Mouse (Mus musculus) right cerebral cortex, postnatal 14 days (tissue): ENCODE measurements at regions not wholly inside any gene's neighbourhood (a gene's known extent, or its start where the extent isn't known, plus 50 kb on each side); places are given as distances from the start of the nearest gene placed in this dataset.

ENCODE experiments used
- DNase-seq: peaks from one replicate; pipeline ENCODE4 v3.0.0; 2022

DNA sequence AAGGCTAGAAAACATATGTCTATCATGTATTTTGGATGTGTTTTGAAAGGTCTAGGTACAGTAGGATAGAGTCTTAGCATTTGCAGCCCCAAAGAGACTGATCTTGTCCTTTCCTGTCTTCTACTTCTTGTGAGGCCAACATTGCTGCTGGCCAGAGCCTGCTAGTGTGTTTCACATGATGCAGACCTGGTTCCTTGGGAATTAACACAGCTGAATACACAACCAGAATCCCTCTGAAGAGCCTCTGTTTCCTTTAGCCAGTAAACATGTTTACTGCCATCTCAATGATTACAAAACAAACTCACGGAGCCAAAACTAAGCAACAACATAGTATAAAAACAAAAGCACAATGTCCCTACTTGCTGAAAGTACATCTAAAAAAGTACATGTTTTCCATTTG, 598.9 kb downstream of the 9430069I07Rik start:
- DNase-seq = no peak
